Mouse (Mus musculus): ENCODE measurements at regions not wholly inside any gene's neighbourhood (a gene's known extent, or its start where the extent isn't known, plus 50 kb on each side); places are given as distances from the start of the nearest gene placed in this dataset.

GRCm38 (mm10) chr7:34507858-34508257 lies 114.7 kb upstream of the Lsm14a start:
- ATAC-seq (replicated peaks; ENCODE audit: low read depth, poor library complexity, severe bottlenecking), result no peak

DNA sequence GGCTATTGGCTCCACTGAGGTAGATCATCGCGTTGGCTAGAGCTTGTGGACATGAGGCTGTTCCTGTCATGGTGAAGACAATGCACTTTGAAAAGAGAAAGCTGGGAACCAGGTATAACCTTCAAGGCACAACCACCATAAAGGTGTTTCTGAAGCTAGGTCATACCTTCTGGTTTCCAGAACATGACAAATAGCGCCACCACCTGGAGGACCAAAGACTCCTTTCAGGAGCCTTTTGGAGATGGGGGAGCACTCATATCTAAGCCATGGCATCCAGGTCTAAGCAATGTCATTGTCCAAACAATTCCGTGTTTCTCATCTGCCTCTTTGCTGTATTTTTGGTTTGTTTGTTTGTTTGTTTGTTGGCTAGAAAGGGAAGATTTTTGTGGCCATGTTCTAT lies 113.7 kb upstream of the Lsm14a start:
- no peak for ATAC-seq (replicated peaks; ENCODE audit: low read depth, poor library complexity, severe bottlenecking)

DNA sequence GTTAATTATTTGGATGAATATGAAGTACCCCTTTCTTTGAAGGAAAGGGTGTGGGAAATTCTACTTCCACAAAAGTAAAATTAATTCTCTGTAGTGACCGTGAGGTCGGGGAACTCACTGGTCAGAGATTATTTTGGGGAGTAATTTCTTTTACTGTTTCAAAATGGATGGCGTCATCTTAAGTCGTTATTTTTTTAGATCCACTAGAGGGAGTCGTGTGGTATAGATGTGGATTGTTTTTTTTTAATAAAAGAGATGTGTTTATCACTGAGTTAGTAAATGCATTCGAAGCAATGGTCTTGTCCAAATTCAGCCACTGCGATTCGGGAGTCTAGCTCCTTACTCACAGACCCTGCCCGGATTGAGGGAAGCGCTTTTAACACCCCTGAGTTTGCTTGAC lies 100.8 kb upstream of the Lsm14a start:
- ATAC-seq (replicated peaks; ENCODE audit: low read depth, poor library complexity, severe bottlenecking), result no peak

GRCm38 (mm10) chr7:34484908-34485598 lies 91.9 kb upstream of the Lsm14a start:
- ATAC-seq (replicated peaks; ENCODE audit: low read depth, poor library complexity, severe bottlenecking), result no peak

DNA sequence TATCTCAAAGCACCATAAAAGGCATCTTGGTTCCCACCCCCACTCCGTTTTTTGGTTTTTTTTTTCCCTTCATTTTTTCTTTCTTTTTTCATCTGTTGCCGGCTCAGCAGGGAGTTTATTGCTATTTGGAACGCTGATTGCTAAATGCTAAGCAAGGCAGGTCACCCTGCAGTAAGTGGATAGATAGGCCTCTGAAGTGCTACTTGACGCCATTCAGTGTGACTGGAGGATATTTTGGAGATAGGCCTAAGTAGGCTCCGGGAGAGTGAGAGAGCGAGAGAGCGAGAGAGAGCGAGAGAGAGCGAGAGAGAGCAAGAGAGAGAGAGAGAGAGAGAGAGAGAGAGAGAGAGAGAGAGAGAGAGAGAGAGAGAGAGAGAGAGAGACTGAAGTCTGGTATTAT lies 90.3 kb upstream of the Lsm14a start:
- ATAC-seq (replicated peaks; ENCODE audit: low read depth, poor library complexity, severe bottlenecking), result no peak

DNA sequence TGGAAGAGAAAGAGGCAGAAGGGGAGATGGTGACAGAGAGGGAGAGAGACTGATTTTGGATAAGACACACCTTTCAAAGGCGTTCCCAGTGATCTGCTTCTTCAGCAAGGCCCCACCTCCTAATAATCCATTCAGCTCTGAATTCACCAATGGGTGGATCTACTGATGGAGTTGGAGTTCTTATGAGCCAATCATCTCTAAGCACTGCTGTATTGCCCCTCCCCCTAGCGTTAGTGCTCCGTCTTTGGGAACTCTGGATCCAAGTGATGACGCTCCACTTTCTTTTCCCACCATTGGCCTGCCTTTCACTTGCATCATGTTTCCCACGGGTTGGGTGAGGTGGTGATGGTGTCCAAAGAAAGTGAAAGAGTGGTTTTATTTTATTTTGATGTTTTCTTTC lies 87.7 kb upstream of the Lsm14a start:
- no peak for ATAC-seq (replicated peaks; ENCODE audit: low read depth, poor library complexity, severe bottlenecking)

- no peak for ATAC-seq (replicated peaks; ENCODE audit: low read depth, poor library complexity, severe bottlenecking)
Observed at GRCm38 (mm10) chr7:34471003-34471402, 77.9 kb upstream of the Lsm14a start.

GRCm38 (mm10) chr7:34462069-34462468 lies 69.0 kb upstream of the Lsm14a start:
- no peak for ATAC-seq (replicated peaks; ENCODE audit: low read depth, poor library complexity, severe bottlenecking)

DNA sequence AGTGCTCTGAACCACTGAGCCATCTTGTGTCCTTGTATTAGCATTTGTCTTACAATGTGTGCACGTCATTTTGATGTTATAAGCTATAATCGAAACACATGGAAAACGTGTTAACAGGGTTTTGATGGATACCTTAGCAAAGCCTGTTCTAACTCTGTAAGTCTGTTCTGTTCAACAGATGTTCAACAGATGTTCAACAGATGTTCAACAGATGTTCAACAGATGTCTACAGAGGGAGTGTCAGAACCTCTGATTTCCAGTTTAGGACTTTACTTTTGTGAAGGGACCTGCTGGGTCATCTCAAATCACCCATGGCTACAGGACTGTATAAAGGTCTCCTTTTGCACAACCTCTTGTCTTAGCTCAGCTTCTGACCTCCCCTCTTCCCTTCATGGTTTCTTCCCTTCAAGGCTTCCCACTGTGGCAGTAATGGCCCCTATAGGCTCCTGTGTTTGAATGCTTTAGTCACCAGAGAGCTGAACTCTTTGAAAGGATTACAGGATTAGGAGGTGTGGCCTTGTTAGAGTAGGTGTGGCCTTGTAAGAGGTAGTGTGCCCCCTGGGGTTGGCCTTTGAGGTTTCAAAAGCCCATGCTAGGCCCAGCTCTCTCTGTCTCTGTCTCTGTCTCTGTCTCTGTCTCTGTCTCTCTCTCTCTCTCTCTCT lies 66.8 kb upstream of the Lsm14a start:
- no peak for ATAC-seq (replicated peaks; ENCODE audit: low read depth, poor library complexity, severe bottlenecking)

- no peak for ATAC-seq (replicated peaks; ENCODE audit: low read depth, poor library complexity, severe bottlenecking)
Observed at GRCm38 (mm10) chr7:34458851-34459250, 65.7 kb upstream of the Lsm14a start.

DNA sequence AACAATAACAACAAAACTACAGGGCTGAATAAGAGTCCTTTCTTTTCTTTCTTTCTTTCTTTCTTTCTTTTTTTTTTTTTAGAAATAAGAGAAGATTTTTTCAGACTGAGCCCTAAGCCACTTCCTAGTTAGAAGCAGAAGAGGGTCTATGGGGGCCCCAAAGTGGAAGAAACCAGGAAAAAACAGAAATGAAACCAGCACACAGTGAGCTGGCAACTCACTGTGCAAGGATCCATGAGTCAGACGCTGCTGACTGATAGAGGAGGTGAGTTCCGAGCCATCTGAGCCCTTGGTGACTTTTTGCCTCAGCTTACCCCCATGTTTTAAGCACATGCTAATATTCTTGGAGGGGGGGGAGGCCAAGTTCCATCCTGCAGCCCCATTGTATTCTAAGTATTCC lies 55.2 kb upstream of the Lsm14a start:
- peak; percentile 62; the same call in 1 of the 2 replicates for ATAC-seq (replicated peaks; ENCODE audit: low read depth, poor library complexity, severe bottlenecking)

- no peak for ATAC-seq (replicated peaks; ENCODE audit: low read depth, poor library complexity, severe bottlenecking)
Observed at GRCm38 (mm10) chr7:34444263-34444662, 51.1 kb upstream of the Lsm14a start.

All from common myeloid progenitor, adult 5-6 weeks (primary cell).